Mouse (Mus musculus) kidney, postnatal 4 days (tissue): ENCODE data around the gene Ak7.

ENCODE experiments used
- DNase-seq, 2 experiments: peaks; one replicate each; pipeline ENCODE4 v3.0.0; 2021; ENCODE audit warnings: mixed read lengths in 2 of 2

The Ak7 gene

DNA sequence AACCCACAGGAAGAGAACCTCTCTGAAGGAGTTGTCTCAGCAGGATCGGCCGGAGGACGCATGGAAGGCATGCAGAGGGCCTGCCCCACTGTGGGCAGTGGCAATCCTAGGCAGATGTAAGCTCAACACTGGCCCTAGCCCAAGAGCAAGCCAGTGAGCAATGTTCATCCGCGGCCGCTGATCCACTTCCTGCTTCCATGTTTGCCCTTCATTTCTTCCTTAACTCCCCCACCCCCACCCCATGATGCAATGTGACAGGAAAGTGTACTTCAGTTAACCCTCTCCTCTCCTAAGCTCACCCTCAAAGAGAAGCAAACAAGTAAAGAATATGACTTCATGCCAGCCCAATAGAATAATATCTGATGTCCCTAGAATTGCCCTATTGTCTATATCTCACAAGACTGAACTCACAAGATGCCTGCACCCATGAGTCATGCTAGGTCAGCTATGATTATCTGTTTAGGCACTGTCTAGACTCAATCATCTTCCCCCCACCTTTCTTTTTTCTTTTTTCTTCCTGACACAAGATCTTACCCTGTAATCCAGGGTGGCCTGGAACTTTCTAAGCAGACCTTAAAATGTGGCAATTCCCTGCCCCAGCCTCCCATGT, 25.2 kb downstream of the Ak7 start:
- no peak for DNase-seq

DNA sequence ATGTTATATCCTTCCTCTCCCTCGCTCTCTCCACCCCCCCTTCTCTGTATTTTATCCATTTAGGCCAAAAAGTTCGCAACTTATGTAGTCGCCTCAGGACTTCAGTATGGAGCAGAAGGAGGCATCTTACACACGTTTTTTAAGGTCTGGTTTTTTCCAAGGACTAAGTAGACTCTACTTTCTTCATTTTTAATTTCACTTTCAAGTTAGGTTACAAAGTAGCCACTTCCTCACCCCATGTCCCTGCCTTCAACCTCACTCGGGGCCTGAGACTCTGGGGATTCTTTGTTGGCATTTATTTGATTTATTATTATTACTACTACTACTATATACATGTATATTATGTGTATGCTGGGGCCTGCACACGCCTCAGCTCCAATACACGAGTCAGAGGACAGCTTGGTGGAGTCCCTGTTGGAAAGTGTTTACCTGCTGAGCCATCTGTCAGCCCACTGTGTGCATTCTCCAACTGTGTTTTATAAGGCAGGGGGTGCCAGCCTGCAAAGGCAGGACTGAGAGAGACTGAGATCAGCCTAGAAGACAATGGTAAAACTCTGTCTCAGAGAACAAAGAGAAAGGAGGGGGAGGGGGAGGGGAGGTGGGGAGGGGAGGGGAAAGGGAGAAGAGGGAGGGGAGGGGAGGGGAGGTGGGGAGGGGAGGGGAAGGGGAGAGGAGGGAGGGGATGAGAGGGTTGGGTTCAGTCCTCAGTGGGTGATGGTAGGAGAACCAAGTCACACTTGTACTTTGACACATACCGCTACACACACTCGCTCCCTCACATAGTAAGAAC, 27.8 kb downstream of the Ak7 start:
- DNase-seq: no peak

DNA sequence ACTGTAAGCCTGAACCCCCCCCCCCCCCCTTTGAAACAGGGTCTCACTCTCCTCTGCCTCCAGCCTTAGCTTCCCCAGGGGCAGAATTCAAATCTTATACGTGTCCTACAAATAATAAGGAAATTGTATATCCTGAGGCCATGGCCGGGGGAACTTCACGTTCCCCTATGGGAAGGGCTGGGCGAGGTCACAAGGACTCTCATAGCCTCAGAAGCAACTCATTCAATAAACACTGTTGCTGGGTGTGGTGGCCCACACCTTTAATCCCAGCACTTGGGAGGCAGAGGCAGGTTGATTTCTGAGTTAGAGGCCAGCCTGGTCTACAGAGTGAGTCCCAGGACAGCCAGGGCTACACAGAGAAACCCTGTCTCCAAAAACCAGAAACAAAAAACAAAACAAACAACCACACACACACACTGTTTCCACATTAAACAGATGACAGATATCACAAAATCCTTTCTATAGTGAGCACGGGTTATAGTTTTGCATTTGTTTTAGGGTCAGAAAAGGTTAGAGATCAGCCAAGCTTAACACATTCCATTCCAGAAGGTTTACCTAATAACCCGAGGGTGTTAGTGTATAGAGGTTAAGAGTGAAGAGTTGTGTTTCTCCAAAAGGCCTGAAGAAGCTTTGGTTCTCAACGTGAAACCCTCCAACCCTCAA, 29.6 kb downstream of the Ak7 start:
- no peak for DNase-seq

DNA sequence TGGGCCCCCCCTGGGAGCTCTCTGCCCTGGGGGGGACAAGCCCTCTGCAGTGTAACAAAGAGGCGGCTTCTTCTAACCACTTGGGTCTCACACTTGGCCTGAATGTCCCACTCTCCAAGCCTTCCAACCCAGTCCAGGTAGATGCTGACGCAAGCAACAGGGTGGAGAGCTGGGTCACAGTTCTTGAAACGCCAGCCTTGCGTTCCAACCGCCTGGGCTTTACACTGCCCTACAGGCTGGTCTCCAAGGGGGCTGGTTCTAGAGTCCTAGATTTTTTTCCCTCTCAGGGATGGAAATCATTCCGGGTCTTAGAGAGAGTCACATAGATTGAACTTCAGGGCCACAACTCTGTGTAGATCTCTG, 30.1 kb downstream of the Ak7 start:
- peak in 1 of 2 experiments; percentile 37 for DNase-seq

DNA sequence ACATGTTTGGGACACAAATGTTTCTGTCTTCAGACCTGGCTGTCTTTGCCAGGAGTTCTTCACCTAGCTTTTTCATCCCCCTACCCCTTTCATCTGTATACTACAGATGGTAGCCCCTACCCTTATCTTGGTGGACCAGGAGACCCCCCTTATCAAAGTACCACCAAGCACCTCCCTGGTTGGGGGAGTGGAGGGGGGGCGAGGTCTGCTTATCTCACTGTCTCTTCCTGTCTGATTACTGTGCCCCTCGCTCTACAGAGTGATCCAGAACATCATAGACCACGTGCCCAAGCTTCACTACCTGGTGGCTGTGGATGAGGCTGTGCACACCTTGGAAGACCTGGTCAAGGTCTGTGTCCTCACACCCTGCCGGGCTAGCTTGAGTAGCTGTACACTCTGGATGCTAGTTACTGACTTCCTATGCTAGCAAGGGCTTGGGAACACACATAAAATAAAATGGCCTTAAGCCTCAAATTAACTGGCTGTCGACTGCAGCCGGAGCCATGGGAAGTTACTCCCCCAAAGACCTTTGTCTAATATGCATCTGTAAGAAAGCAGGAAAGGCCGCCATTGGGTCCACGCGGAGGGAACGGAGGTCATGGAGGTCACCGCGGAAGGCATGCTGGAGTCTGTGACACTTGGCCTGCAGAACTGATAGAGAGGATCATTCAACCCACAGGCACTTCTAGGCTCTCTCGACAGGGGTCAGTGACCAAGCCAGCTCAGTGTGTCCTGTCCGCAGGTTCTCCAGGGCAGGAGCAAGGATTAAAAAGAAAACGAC, 32.7 kb downstream of the Ak7 start:
- no peak for DNase-seq

DNA sequence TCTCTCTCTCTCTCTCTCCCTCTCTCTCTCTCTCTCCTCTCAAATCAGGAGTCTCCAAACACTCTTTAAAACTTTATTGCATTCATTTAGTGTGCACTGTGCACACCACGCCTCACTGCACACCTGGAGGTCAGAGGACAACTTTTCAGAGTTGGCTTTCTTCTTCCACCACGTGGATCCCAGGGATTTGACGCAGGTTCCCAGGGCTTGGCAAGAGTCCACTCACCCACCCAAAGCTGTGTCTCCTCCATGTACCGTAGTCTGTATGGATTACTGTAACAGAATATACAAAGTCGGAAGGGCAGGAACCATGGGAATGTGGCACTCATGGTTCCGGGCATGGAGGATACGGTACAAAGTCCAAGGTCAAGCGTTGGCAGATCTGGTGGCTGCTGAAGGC, 33.9 kb downstream of the Ak7 start:
- DNase-seq: peak in 1 of 2 experiments; percentile 30

DNA sequence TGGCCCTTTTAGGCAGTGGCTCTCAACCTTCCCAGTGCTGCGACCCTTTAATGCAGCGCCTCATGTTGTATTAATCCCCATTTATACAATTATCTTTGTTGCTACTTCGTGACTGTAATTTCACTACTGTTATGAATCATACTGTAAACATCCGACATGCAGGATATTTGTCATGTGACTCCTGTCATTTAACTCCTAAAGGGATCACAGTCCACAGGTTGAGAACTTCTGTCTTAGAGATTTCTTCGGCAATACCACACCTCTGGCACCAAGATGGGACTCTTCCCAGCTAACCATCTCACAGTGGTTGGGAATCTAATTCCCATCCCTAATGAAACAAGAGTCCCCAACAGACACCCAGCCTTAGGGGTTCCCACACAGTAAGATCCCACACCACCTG, 42.3 kb downstream of the Ak7 start:
- DNase-seq: no peak

DNA sequence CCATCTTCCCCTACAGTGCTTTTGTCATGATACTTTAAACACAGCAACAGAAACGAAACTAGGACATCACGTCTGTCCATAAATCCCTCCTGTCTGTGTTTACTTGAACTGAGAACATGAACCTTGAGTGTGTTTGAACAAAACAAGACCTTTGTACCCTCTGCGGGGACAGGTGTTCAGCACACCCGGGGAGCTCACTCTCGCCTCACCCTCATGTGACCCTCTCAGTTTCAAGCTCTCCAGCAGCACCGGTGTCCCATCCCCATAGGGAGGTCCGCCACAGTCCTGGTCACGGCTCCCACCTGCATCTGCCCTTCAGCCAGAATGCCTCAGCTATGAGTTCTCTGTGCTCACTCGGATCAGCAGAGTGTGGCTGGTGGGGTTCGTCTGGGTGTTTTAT, 48.0 kb downstream of the Ak7 start:
- DNase-seq: peak in 1 of 2 experiments; percentile 26

DNA sequence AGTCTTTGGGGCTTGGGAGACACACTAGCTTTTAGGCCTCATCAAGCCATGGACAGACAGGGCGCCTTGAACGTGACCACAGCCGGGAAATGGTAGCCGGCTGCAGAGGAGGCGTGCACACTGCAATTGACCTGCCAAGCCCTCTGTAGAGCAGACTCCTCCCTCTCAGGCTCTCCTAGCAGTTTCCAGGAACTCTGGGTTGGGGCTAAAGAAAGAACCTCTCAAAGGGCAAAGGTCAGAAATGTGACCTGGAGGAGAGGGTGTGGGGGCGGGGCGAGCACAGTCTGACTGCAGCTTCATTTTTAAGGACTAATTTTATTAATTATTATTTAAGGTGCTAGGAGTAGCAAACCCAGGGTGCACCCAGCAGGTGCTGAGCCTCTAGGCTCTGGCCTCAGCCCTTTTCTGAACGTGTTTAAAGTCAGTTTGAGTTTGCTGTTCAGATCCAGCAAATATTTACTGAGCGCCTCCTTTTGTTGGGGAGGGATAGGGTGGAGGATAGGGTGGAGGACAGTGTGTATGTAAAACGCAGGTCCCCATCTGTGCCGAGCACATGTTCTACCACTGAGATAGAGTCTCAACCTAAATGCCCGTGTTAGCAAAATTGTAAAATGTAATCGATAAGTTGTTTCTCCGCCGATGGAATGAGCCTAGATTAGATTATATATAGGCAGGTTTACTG, 52.2 kb downstream of the Ak7 start:
- DNase-seq: peak; percentile 56 to 75

DNA sequence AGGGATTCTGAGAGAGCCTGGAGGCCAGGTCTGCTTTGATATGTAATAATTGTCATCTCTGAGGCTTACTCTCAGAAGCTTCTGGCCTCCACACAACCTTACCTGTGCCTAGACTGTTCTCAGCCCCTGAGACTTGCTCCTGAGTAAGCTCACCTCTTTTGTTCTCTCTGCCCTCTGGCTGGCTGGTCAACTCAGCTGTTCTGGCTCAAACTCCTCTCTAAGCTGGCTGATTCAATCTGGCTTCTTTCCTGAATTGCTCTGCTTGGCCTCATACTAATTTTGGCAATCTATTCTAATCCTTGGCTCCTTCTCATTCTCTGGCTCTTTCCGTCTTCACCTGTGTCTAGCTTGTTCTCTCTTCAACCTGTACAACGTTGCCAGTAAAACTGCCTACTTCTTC, 53.1 kb downstream of the Ak7 start:
- DNase-seq: no peak

DNA sequence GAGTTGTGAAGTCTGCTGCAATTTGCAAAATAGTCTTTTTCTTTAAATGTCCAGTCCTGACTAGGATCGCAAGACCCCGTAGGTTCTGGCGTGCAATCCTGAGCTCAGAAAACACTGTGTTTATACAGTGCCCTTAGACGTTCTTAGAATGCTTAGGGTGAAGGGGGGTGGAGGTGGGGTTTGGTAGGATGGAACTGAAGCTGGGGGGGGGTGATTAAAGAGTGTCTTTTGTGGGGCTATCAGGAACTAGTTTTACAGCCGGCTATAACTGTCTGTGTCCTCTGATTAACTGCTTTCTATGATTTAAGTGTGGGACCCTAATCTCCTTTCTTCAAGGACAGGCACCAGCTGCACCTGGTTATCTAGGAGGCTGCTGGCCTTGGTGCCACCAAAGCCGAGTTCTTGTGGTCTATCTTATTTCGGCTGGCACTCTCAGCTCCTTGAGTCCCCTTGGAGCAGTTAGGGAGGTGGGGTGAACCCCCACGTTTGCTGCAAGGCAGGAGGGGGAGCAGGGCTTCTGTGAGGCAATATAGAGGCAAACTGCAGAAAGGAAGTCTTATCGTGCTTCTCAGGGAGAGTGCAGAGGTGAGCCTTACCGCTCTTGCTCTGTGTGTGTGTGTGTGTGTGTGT, 54.2 kb downstream of the Ak7 start:
- DNase-seq: no peak

DNA sequence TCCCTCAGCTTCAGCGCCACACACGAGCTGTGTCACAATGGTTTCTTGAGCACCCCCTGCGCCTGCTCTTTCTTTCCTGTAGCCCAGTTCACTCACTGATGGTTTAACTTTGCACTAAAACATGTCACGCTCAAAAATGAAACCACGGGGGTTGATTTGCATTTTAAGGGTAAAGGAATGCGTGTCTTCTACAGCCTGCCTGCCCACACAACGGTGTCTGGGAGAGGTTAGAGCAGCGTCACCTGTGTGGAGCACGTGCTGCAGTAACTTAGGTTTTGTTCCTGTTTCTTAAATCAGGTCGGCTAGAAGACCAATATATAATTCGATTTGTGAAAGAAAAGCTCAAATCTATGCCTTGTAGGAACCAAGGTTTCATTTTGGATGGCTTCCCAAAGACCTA, 55.4 kb downstream of the Ak7 start:
- peak in 1 of 2 experiments; percentile 23 for DNase-seq

DNA sequence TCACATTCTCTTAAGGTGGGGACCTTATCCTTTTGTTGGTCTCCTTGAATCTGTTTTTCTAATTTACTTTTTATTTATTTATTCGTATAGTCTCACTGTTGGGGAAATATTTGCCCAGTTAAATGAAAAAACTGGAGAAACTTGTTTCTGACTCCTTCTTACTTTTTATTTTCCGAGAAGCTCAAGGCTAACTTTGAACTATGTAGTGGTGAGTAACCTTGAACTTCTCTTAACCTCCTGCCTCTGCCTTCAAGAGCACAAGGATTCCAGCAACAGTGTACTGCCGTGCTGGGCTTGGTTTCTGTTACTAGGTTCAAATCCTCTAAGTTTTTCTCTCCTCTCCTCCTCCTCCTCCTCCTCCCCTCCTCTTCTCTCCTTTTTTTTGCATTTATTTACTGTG, 55.9 kb downstream of the Ak7 start:
- DNase-seq: no peak

DNA sequence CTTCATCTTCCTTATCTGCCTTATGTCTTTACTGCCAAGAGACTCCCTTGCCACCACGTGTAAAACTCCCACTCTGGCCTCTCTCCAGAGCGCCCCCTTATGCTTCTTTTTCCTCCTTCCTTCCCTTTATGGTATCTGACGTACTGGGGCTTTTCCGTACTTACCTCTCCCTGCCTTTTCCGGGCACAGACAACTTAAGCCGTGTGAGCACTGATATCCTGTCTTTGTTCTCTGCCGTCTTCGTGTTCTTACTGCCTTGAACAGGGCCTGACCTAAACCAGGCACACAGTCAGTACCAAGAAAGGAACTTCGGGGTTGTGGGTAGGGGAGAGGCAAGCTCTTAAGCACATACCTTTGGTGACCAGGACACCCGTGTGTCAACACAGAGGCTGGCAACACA, 63.9 kb downstream of the Ak7 start:
- DNase-seq: no peak

DNA sequence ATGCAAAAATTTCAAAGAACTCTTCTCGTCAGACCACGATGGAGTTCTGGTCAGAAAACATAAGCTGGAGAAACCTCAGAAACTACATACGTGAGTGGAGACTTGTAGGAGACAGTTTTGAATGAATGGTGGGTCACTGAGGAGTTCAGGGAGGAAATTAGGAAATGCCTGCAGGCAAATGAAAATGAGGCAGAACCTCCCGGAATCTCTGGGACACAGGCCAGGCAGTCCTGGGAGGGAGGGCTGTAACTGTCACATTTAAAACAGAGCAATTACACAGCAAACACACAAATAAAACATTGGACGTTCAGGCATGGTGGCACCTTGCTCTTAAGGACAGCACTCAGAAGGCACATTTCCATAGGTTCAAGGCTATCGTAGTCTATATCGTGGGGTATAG, 69.1 kb downstream of the Ak7 start:
- DNase-seq: peak; percentile 62 to 65

DNA sequence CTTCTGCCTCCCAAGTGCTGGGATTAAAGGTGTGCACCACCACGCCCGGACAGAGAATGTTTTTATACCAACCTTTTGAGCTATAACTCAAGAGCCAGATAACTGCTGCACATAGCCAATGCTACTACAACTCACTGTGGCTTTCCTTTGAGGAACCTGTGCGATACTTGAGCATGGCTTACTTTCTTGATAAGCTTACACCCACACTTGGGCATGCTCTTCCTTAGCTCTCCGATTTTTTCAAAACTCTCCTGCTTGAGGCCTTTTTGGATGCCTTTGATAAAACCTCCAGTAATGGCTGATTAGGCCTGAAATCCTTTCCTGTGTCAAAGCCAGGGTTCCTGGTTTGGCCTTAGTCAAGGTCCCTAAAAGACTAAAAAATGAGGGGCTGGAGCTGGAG, 71.9 kb downstream of the Ak7 start:
- DNase-seq: no peak

DNA sequence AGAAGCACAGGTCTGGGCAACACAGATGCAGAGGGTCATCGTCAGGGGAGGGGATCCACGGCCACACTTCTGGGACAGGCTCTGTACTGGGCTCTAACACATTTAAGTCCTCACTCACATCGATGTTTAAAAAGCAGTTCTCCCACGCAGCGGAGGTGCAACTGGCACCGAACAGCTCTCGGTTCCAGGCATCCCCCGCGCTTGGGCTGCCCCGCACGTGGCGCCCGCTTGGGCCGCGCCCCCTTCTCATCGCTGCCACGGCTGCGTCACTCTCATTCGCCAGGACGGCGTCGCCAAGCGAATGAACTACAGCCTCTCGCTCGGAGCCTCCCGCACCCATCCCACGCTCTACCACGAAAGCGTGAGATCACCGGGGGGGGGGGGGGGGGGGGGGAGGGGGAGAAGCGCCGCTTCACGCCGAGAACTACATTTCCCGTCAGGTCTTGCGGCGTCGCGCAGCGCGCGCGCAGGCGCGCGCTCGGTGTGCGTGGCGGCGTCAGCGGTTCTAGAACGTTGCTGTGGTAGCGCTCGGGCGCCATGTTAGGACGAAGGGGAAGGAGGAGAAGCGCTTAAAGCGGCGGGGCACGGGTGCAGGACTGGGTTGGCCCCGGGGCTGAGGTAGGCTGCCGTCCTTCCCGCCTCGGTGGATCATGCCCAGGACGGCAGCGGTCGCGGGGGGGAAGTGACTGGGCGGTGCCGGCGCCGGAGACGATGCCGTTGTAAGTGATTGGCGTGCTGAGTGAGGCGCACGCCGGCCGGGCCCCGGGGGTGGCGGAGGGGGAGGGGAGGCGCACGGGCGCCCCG, 78.6 kb downstream of the Ak7 start, which contains the start of gene Papola:
Gene Papola, plus strand, starts transcription at position 499 of the 804 bp plus-strand sequence.
- peak; percentile 91 to 95 for DNase-seq

DNA sequence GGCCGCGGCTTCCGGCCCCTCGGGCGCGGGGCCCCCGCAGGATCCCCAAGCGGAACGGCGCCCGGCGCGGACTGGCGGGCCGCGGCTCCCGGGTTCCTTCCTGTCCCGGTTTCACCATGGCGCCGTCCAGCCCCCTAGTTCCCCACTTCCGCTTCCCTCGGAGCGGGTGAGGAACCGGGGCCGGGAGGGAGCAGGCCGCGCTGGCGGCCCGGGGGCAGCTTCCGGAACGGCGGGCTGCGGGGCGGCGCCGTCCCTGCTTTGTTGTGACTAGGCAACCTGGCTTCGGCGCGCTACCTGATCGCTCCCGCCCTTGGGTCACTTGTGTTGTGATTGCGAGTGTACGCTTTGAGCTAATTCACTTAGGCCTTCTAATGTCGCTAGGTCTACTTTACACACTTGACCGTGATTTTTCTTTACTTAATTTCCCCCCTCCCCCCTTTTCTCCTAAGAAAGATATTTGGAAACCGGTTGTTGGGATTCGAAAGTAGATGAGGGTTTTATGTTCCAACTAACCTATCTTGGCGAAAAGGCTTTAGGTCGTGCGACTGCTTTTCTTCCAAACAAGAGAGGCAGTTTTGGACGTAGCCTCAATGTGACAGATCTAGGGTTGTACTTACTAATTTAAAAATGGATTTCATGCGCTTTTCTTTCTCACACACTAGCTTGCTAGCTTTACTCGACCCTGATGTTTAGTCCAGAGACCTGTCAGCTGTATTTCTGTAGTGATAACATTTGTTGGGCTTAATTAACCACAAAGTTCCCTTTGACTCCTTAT, 79.4 kb downstream of the Ak7 start:
- DNase-seq: peak; percentile 78 to 87

DNA sequence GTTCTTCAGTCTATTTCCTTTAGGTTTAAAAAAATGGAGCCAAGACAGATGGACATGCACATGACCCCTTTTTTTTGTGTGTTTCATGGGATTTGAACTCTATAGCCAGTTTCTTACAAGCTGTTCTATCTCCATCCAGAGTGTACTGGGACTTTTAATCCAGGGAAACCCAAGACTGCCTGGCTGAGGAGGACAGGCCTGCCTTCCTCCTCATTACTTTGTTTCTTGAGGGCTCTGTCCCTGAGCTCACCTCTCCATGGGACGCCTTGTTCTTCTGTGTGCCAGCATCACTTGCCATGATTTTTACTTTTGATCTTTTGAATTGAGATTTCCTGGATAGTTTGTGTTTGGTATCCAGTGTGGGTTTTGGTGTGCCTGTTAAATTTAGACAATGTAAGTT, 80.3 kb downstream of the Ak7 start:
- no peak for DNase-seq

DNA sequence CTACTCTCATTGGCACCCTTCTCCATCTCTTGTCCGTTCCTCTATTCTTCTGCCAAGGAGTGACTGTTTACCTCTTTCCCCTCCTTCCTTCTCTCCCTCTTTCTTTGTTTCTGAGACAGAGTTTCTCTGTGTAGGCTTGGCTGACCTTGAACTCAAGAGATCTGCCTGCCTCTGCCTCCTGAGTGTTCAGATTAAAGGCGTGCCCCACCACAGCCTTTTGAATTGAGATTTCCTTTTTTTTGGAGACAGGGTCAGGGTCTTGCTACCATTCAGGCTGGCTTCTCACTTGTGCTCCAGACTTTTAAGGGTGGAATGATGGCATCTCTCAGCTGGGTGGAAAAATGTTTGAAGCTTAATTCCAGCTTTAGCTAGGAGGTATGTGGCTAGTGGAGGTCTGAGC, 81.8 kb downstream of the Ak7 start:
- no peak for DNase-seq

DNA sequence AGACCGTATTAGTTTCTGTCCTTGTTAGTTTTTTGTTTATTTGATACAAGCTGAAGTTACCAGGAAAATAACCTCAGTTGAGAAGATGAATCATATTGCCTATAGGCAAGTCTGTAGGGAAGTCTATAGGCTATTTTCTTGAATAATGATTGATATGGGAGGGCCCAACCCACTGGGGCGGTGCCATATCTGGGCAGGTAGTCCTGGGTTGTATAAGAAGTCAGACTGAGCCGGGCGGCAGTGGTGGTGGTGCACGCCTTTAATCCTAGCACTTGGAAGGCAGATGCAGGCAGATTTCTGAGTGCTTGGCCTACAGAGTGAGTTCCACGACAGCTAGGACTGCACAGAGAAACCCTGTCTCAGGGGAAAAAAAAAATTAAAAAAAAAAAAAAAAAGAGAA, 84.1 kb downstream of the Ak7 start:
- DNase-seq: no peak
